Comparison of ENCODE assay signal across 26 mouse cellular contexts in the genomic region with DNA sequence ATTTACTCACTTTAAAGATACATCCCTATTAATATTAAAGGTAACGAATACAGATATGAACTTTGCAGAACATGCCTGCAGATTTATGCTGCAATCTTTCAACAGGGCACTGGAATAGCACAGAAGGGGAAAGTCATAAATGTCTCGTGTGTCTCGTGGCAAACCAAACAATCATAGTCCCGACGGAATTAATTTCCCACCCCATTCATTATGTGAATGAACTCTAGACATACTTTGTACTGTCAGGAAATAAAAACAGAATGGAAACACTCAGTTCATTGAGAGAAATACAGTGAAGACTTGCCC.
DNase-seq lines count a peak whose midpoint lies in the region; ATAC-seq lines count a peak whose summit lies in the region.
"Had no signal": no experiment of that assay in that cellular context is flagged by ENCODE, and none has a peak within 500 bp of the region (broad histone marks: within the 10 kb centered on the region; RNA-seq: fewer than 3 reads in every experiment).

No protein-coding gene starts in this region.

- no peaks in the 10 kb centered on the region for H3K4me1 ChIP-seq in neural tube, embryonic 12.5 days
- 0 out of 2 replicates have a peak, but pooled peaks cover 4% of the 10 kb centered on the region for H3K4me1 ChIP-seq in neural tube, embryonic 15.5 days
- H3K4me1 ChIP-seq: embryonic facial prominence, embryonic 12.5 days; embryonic facial prominence, embryonic 15.5 days; heart, embryonic 10.5 days; heart, embryonic 13.5 days had no signal

- WGBS in neural tube, embryonic 12.5 days: 25% methylated on average over 5 of the region's 5 CpGs
- WGBS in neural tube, embryonic 15.5 days: 12% methylated on average over 5 of the region's 5 CpGs

- H3K27ac ChIP-seq in neural tube, embryonic 12.5 days: no peak overlapping the region
- H3K27ac ChIP-seq in neural tube, embryonic 15.5 days (replicated peaks): no peak overlapping the region
- H3K27ac ChIP-seq: embryonic facial prominence, embryonic 12.5 days; embryonic facial prominence, embryonic 15.5 days; heart, adult 2 months; heart, embryonic 10.5 days; heart, embryonic 13.5 days; hindbrain, embryonic 14.5 days; hindbrain, postnatal 0 days had no signal

- peak; percentile 17 for DNase-seq in embryo, embryonic 10.5 days (ENCODE audit: low spot score)
- DNase-seq in embryo, embryonic 9.5 days (ENCODE audit: extremely low spot score): no peak
- DNase-seq in mesoderm, embryonic 11.5 days (ENCODE audit: low read depth, low spot score): peak; percentile 37
- DNase-seq in left cerebral cortex, adult 18-20 months (ENCODE audit: low spot score in 2 of 2): no peak
- DNase-seq: adrenal gland, adult 8-10 months; adrenal gland, postnatal 25 days; cerebellum, adult 11-12 months; cerebellum, adult 8-10 months; cerebellum, postnatal 10 days; cerebellum, postnatal 36 days; forebrain, postnatal 0 days; gastrocnemius, postnatal 25 days; heart, adult 2 months; heart, postnatal 14 days; heart, postnatal 4 days had no signal

- no peak overlapping the region for H3K4me3 ChIP-seq in neural tube, embryonic 12.5 days
- no peak overlapping the region for H3K4me3 ChIP-seq in neural tube, embryonic 15.5 days (replicated peaks)
- H3K4me3 ChIP-seq: embryonic facial prominence, embryonic 12.5 days; embryonic facial prominence, embryonic 15.5 days; heart, adult 2 months; heart, embryonic 10.5 days; heart, embryonic 13.5 days had no signal

- H3K27me3 ChIP-seq in neural tube, embryonic 12.5 days (replicated peaks): no peaks in the 10 kb centered on the region
- no peaks in the 10 kb centered on the region for H3K27me3 ChIP-seq in neural tube, embryonic 15.5 days (replicated peaks)
- H3K27me3 ChIP-seq: embryonic facial prominence, embryonic 12.5 days; embryonic facial prominence, embryonic 15.5 days; heart, embryonic 13.5 days had no signal

- H3K4me2 ChIP-seq in neural tube, embryonic 12.5 days (replicated peaks): no peak overlapping the region
- H3K4me2 ChIP-seq in neural tube, embryonic 15.5 days: no peak overlapping the region
- H3K4me2 ChIP-seq: embryonic facial prominence, embryonic 12.5 days; embryonic facial prominence, embryonic 15.5 days; heart, embryonic 13.5 days; hindbrain, embryonic 14.5 days had no signal

- no peaks in the 10 kb centered on the region for H3K36me3 ChIP-seq in neural tube, embryonic 12.5 days
- no peaks in the 10 kb centered on the region for H3K36me3 ChIP-seq in neural tube, embryonic 15.5 days
- H3K36me3 ChIP-seq: embryonic facial prominence, embryonic 12.5 days; embryonic facial prominence, embryonic 15.5 days; heart, embryonic 10.5 days; heart, embryonic 13.5 days had no signal

- H3K9me3 ChIP-seq in neural tube, embryonic 12.5 days: no peaks in the 10 kb centered on the region
- H3K9me3 ChIP-seq in neural tube, embryonic 15.5 days (replicated peaks): no peaks in the 10 kb centered on the region
- H3K9me3 ChIP-seq: embryonic facial prominence, embryonic 12.5 days; embryonic facial prominence, embryonic 15.5 days; heart, embryonic 10.5 days; heart, embryonic 13.5 days had no signal

- no peak overlapping the region for H3K9ac ChIP-seq in neural tube, embryonic 12.5 days
- no peak overlapping the region for H3K9ac ChIP-seq in neural tube, embryonic 15.5 days (replicated peaks)
- H3K9ac ChIP-seq: embryonic facial prominence, embryonic 12.5 days; embryonic facial prominence, embryonic 15.5 days; forebrain, postnatal 0 days; heart, embryonic 13.5 days; hindbrain, embryonic 14.5 days had no signal

- 0 out of 2 replicates have a peak, but pooled peaks have one; percentile 25 for ATAC-seq in neural tube, embryonic 12.5 days (ENCODE audit: low FRiP score, low read depth)
- ATAC-seq in neural tube, embryonic 15.5 days (ENCODE audit: low FRiP score): no peak; the same call in 1 of the 2 replicates
- ATAC-seq: activated CD4-positive, CD25-positive, alpha-beta regulatory T cell, adult 4 months; forebrain, embryonic 14.5 days; forebrain, postnatal 0 days; hindbrain, postnatal 0 days; inflammation-experienced regulatory T-cells, adult 6 months had no signal

Comparison
In these comparisons a context has a peak if more than half of its experiments do, and no peak if none do; other contexts are left out.
1. DNase-seq: peak in embryo, embryonic 10.5 days (single experiment) and mesoderm, embryonic 11.5 days (single experiment); none in embryo, embryonic 9.5 days (single experiment) and left cerebral cortex, adult 18-20 months (0 of 2).